Mouse (Mus musculus) thymus, postnatal 10 days (tissue): ENCODE measurements around the gene Myzap.
"Not testable (repeated sequence)": the region's sequence is repeated elsewhere in the genome, so short reads cannot be mapped to it uniquely, and the experiment has no call there.

Experiments used
- DNase-seq, 2 experiments: peaks; one replicate each; pipeline ENCODE4 v3.0.0; 2021; ENCODE audit warnings: low spot score in 2 of 2

Myzap gene

GRCm38 (mm10) chr9:71483872-71484271, 108.3 kb downstream of the Myzap start:
- DNase-seq = not testable (repeated sequence)

- DNase-seq = no peak
Observed at GRCm38 (mm10) chr9:71480305-71480704, 111.9 kb downstream of the Myzap start.

- DNase-seq = no peak
Observed at GRCm38 (mm10) chr9:71479413-71479812, 112.7 kb downstream of the Myzap start.

- DNase-seq = no peak
Observed at GRCm38 (mm10) chr9:71478596-71478995, 113.6 kb downstream of the Myzap start.

GRCm38 (mm10) chr9:71476601-71477000, 115.6 kb downstream of the Myzap start:
- no peak for DNase-seq

- no peak for DNase-seq
Observed at GRCm38 (mm10) chr9:71475536-71475935, 116.6 kb downstream of the Myzap start.

GRCm38 (mm10) chr9:71467434-71467833, 124.7 kb downstream of the Myzap start:
- no peak for DNase-seq

GRCm38 (mm10) chr9:71466111-71466510, 126.0 kb downstream of the Myzap start:
- peak in 1 of 2 experiments; percentile 10 for DNase-seq

- DNase-seq = no peak
Observed at GRCm38 (mm10) chr9:71463072-71463667, 129.0 kb downstream of the Myzap start.

- no peak for DNase-seq
Observed at GRCm38 (mm10) chr9:71456738-71457137, 135.4 kb downstream of the Myzap start.
